Mouse (Mus musculus): ENCODE measurements around the gene Larp4b. TPM values are rescaled to one million over a fixed set of nuclear protein-coding genes. Genes with fewer than 3 reads are reported as not detected.
"Not testable (repeated sequence)": the region's sequence is repeated elsewhere in the genome, so short reads cannot be mapped to it uniquely, and the experiment has no call there.

Gene Larp4b
- 106 and 115 TPM in 2 replicates for total RNA-seq (2015; ENCODE audit: low replicate concordance)
- total RNA-seq (2017; ENCODE audit: low replicate concordance), result 120 and 140 TPM in 2 replicates

DNA sequence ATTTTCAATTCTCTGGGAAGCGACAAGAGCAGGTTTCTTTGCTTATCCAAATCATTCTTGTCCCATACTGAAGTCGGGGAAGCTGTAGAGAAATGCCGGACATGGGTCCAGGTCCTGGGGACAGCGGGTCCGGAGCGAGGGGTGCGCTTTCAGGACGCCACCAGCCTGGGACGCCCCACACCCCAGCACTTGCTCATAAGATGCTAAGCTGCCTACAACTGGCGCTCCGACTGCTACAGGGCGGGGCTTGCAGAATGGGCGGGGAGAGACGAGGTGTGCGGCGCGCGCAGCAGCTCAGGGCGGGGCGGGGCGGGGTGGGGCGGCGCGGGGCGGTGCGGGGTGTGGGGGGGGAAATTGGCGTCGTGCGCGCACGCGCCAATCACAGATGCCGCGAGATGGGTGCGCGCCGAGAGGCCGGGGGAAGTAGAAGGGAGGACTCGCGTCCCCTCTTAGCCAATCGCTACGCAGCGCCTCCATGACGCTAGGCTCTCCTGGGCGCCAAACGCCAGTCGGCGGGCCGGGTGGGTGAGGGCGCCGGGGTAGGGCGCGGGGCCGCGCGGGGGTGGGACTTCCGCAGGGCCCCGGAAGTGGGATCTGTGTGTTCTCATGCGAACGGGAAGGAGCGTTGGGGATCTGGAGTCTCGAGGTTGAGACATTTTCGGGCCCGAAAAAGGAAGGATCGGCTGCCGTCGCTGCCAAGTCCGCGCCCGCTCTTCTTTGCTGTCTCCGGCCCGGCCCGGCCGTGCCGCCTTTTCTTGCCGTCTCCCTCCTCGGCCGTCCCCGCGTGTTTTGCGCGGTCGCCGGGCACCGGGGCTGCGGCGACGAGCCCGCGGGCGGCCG, at the start of gene Larp4b:
TSS of gene Larp4b (plus strand) at position 566 of the 840 bp plus-strand sequence.
- peak; percentile 96 for ATAC-seq (replicated peaks; ENCODE audit: low FRiP score, poor library complexity, severe bottlenecking)

DNA sequence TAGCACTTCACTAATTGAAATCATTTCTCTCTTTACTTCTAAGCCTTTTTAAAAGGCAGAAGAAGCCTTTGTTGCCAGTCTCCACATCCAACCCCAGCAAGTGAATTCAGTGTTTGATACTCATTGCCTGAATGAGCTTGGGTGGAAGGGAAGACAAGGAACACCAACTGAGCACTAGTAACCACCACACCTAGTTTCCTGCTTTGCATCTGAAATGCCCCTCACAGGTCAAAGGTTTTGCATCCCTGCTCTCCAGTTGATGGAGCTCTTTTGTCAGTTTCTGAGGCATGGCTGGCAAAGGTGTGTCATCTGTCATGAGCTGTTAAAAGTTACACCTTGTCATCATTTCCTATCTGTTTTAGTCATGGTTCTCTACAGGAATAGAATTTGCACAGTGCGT, 49.0 kb upstream of the Larp4b start:
- no peak for ATAC-seq (replicated peaks; ENCODE audit: low FRiP score, poor library complexity, severe bottlenecking)

DNA sequence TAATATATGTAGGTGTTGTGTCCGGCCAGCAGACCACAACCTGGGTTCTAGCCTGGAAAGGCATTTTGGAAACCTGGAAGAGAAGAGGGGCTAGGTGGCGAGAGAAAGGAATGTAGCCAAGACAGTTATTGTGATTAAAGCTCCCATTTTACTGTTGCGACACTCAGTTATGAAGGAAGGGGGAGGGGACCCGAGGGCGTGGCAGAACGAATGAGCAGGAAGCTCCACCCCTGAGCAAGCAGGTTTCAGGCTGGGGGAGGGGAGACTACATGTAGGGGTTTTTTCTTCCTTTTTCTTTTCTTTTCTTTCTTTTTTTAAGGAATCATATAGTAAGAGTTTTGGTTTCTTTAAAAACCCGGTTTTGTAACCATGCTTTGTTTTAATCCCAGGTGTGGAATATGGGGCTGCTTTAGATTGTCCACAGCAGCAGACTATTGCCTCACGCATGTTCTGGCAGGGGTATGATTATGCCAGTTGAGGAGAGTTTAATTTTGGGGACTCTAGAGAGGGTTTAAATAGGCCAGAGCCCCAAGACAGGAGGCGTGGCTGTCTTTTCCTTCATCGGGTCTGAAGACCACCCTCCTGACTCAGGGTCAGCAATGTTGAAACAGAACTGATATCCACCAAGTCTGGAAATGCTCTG, 41.5 kb upstream of the Larp4b start:
- ATAC-seq (replicated peaks; ENCODE audit: low FRiP score, poor library complexity, severe bottlenecking), result not testable (repeated sequence)

DNA sequence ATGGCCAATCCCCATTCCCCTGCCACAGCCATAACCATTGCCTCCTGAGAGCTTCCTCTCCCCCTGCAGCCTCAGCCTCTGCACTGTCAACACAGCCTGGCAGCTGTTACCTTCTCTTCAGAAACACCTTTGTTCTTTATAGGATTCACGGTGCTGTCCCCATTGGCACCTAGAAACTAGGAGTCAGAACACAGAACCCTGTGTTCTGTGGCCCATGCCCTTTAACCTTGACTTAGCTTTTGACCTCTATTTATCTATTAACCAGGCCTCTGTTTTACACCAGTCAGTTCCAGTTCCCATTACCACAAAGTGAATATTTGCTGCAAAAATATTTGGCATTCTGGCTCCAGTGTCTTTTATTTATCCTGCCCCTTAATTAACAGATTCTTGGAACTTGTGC, 36.4 kb upstream of the Larp4b start:
- no peak for ATAC-seq (replicated peaks; ENCODE audit: low FRiP score, poor library complexity, severe bottlenecking)

DNA sequence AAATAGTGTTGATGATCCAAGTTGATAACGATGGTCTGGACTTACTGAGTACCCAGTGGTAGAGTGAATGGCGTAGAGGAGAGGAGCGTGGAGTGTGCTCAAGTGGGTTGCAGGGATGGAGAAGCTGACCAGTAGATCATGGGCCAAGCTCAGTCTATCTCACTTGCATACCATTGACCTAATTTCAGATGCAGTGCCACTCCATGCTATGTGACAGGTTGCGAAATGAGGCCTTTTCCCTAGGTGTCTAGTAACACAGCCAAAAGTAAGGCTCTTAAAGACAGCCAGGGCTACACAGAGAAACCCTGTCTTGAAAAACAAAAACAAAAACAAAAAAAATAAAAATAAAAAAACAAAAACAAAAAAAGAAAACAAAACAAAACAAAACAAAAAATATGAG, 35.0 kb upstream of the Larp4b start:
- no peak for ATAC-seq (replicated peaks; ENCODE audit: low FRiP score, poor library complexity, severe bottlenecking)

DNA sequence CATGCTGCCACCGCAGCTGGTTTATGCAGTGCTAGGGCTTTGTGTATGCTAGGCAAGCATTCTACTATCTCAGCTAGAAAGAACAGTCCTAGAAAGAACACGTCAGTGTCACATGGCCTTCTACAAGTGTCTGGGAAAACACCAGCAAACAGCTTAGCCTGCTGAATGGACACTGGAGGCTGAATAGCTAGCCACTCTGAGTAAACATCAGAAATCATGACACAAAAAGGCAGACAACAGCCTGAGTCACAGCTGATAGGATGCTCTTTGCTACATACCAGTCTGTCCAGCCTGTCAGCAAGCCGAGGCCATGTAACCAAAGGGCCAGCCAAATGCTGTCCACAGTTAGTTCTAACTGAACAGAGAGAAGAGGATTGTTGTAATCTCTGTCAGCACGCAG, 32.3 kb upstream of the Larp4b start:
- no peak for ATAC-seq (replicated peaks; ENCODE audit: low FRiP score, poor library complexity, severe bottlenecking)

DNA sequence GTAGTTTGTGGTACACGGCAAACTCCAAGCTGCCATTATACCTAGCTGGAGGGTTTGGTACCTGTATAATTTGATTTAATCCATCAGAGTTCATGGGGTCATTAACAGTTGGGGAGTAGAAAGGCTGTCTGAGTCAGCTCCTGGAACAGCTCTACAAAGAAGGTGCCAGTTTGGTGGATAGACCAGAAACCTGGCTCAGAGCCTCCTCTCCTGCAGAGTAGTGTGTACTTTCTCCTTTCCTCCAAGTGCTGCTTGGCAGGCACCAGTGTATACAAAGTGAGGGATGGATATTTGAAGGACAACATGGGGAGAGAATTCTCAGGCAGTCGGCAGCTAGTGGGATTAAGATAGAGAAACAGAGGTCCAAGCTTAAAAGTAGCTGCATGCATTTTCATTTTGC, 29.5 kb upstream of the Larp4b start:
- ATAC-seq (replicated peaks; ENCODE audit: low FRiP score, poor library complexity, severe bottlenecking), result no peak

DNA sequence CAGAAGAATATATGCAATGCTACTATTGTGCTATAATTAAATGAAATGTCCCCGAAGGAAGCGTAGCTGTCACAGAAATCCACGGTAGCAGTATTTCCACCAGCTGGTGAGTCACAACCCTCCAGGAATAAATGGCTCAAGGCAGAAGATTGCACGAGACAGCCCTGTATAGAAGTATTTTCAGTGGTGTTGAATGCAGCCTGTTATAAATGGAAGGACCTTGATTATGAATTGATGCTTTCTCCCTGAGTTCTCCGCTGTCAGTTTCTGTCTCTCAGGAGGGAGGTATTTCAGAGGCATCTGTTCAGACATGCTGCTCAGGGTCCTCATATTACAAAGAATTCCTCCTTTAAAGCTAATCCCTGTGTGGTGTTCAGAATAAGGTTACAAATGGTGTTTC, 27.6 kb upstream of the Larp4b start:
- no peak for ATAC-seq (replicated peaks; ENCODE audit: low FRiP score, poor library complexity, severe bottlenecking)

DNA sequence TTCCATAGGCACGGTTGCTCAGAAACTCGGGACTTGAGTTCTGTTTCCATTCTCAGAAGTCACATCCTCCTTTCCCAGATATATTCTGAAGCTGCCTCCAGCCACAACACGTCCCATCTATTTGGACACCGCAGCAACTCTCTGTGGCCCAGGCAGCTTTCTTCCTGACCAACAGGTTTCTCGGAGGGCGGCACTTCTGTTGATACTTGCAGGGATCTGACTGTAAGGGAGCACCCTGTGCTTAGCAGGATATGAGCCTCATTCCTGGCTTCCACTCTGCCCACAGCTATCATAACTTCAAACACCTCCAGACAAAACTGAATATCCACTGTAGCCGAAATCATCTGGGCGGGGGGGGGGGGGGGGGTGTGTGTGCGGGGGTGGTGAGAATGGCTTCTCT, 22.7 kb upstream of the Larp4b start:
- ATAC-seq (replicated peaks; ENCODE audit: low FRiP score, poor library complexity, severe bottlenecking), result no peak

DNA sequence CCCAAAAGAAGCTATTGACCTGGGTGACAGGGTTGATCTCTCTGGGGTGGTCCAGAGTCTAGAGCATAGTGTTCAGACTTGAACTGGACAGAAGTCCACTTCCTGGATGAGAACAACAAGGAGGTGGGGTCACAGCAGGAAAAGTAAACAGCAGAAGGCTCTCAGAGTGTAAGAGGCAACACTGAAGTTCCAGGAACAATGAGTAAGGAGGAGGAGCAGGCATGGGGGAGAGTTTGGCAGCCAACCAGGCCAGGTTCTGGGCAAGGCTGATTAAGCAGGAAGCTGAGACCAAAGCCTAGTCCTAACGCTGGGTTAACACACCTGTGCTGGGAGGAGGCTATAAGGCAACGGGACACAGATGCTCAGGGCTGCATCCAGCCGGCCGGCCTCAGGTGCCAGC, 19.9 kb upstream of the Larp4b start:
- no peak for ATAC-seq (replicated peaks; ENCODE audit: low FRiP score, poor library complexity, severe bottlenecking)

DNA sequence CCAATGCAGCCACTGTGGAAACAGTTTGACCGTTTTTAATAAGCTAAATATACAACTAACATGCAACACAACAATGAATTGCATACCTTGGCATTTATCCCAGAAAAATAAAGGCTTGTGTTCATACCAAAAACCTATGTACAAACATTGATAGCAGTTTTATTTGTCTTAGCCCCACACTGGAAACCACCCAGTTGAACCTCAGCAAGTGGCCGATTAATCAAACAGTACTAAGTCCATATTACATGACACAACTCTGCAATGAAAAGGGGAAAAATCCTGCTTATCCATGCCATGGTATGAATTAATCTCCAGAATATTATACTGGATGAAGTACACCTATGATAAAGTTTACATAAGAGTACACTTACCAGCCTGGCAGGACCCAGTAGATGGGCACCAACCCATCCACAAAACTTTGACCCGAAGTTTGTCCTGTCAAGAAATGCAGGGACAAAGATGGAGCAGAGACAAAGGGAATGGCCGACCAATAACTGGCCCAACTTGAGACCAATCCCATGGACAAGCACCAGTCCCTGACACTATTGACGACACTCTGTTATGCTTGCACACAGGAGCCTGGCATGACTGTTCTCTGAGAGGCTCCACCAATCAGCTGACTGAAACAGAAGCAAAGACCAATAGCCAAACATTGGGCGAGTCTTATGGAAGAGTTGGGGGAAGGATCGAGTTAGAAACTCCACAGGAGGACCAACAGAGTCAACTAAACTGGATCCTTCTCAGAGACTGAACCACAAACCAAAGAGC, 17.7 kb upstream of the Larp4b start:
- ATAC-seq (replicated peaks; ENCODE audit: low FRiP score, poor library complexity, severe bottlenecking), result no peak

DNA sequence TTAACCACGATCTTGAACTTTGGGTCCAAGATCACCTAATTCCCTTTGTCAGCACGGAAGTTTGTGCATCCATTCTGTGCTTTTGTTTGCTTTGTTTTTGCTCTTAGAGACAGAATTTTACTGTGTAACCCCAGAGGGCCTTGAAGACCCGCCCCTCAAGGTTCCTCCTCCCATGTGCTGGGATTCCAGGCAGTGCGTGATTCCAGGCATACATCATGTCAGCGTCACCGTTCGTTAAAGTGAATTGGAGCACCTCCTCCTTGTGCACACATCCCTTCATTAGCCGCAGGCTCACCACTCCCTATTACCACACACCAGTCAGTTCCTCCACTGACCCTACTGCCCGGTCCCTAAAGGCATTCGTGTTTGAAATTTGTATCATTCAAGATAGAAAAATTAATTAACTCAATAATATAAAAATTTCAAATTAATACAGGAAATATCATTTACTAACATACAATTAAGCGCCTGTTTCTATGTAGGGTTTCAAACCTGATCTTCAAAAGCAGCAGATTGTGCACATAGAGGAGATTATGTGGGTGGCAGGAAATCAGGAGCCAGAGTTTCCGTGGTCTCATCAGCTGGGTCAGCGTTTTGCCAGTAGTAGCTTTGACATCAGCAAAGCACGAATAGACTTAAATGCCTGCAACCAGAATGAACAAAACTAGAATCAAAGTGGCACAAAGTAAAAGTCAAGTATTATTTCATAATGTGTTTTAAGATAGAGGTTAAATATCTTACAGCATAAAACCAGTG, 11.4 kb upstream of the Larp4b start:
- no peak for ATAC-seq (replicated peaks; ENCODE audit: low FRiP score, poor library complexity, severe bottlenecking)

DNA sequence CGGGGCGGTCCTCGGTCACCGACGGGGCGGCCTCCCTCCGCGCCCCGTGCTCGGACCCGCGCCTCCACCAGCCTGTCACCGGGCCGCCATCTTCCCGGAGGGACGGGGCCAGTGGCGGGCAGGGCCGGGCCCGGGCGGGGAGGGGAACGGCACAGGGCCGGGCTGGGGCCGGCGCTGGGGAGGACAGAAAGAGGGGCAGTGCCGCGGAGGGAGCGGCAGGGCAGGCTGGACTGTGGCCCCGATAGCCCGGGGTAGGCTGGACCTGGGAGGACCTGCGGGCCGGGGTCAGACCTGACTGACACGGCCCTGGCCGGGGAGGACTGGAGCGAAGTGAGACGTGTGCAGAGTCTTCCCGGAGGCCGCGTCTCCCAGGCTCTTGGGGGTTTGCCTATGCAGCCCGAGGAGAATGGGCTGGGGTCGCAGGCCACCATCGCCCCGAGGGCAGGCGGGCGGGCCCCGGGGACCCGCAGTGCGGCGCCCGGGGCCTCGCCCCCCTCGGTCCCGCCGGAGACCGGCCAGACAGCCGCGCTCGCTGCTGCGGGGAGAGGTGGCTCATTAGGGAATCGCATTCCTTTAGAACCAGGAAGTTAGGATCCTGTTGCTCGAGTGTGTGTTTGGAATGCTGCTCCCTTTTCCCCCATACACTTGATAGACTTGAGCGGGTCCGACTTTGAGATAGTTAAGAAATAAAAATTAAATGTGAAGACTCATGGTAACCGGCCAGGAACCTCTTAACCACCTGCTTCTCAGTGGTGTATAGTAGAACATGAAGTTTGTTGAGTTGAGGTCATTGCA, 702 bp downstream of the Larp4b start:
- peak; percentile 36 for ATAC-seq (replicated peaks; ENCODE audit: low FRiP score, poor library complexity, severe bottlenecking)

DNA sequence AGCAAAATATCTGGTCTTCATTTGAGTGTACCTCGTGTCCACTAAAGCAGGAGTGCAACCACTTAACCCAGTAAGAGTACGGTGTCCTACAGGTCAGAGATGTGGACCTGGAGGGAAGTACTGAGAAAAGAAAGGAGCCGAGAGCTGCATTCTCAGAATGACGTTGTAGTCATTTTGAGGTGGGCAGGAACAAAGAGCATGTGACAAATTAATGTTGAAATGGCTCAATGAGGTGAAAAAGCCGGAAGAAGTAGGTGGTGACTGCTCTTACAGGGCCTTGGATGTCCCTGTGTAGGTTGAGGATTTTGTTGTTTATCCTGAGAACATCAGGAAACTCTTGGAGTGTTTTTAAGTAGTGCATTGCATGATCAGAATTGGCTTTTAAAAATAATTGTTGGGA, 5.6 kb downstream of the Larp4b start:
- no peak for ATAC-seq (replicated peaks; ENCODE audit: low FRiP score, poor library complexity, severe bottlenecking)

DNA sequence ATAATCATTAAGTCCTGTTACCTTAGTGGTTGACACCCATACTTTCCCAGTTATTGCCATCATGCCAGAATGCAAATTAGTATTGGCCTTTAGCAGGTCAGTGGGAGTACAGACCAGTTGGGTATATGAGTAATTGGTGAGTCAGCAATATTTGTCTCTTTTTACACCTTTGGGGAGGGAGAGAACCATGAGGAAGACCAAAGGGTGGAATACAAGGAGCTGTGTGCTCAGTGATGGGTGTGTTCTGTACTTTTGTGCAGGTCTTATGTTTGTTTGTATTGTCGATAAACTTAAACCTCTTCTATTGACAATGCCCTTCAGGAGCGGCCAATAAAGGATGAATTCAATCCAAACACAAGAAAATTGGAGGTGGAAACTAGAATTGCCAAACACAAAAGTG, 6.8 kb downstream of the Larp4b start:
- ATAC-seq (replicated peaks; ENCODE audit: low FRiP score, poor library complexity, severe bottlenecking), result no peak

DNA sequence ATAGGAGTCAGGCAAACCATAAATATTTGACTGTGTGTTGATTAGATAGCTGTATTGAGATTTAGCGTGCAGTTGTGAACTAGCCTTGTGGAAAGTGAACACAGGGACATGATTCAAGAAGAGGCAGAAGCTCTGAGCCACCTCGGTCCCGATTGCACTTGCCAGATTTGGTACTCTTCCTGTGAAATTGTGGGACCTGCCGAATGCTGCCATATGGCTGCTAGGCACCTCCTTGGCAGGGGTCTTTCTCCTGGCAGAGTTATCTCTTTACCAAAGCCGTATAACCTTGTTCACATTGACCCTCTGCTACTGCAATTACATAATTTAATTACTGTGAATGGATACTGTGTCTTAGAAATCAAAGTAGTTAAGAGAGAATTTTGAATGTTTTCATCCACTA, 12.6 kb downstream of the Larp4b start:
- ATAC-seq (replicated peaks; ENCODE audit: low FRiP score, poor library complexity, severe bottlenecking), result no peak

DNA sequence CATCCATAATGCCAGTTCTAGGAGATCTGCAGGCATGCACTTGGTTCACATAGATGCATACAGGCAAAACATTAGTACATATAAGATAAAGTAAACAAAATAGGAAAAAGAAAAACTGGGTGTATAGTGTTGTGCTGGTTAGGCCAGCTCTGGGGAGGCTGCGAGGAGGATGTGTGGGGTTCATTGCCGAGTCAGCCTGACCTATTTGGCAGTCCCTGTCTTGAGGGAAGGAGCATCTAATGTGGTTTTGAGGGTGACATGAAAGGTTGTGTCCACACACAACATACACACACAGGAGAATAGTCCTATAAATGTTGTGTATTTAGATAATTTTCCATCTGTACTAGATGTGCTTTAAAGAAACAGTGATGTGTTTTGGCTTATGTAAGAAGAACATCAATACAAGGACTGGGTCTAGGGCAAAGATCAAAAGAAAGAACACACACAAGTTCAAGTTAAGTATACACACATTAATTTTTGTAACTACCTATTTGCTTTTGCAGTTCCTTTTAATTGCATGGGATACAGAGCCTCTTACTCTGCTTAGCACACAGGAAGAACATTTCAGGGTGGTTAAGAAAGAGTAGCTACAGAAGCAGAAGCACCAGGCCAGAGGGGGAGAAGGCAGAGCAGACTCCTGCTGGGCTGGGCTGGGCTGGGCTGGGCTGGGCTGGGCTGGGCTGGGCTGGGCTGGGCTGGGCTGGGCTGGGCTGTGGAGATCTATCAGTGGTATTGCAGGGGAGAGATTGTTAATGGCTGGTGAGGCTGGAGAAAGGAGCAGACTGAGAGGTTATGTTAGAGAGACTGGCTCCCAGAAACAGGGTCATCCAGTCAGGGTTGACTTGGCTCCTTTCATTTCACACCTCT, 13.5 kb downstream of the Larp4b start:
- peak; percentile 93 for ATAC-seq (replicated peaks; ENCODE audit: low FRiP score, poor library complexity, severe bottlenecking)

DNA sequence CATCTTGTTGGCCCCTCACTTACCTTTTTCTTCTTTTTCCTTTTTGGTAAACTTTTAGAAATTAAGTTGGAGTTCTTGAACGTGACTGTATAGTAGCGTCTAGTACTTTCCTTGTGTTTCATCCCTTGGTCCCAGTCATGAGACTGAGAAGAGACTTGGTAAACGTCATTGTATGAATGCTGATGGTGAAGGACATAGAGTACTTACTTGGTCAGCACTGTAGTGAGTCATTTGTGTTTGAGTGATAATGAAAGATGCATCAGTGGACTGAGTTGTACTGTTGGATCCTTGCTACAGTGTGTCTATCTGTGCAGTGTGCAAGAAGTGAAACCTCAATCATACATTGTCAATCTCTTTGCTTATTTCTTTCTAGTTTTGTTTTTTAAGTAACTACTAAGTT, 20.1 kb downstream of the Larp4b start:
- no peak for ATAC-seq (replicated peaks; ENCODE audit: low FRiP score, poor library complexity, severe bottlenecking)
